Mouse (Mus musculus) cerebellum, adult 11-12 months (tissue): Measurements from ENCODE around the gene Patj.
A peak's percentile ranks its signal among the peaks of the same experiment; 100 is the strongest.

Experiments used
- DNase-seq: peaks from one replicate; pipeline ENCODE4 v3.0.0; 2022

Patj gene

GRCm38 (mm10) chr4:98739753-98740152 is 344.2 kb downstream of the Patj start:
- DNase-seq = no peak

- DNase-seq = no peak
Observed at GRCm38 (mm10) chr4:98743209-98743905, 347.8 kb downstream of the Patj start.

DNA sequence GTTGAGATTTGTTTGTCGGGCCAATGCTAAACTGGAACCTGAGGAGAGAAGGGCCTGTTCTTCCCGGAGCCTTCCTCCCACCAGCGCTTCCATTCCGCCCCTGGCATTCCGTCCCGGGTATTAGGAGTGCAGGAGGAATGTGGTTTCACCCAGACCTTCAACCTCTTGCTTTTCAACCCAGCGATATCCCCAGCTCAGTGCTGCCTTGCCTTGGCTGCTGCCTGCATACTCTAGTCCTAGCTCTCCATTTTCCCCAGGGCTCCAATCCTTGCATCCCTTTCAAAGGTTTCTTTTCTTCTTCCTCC is 348.3 kb downstream of the Patj start:
- no peak for DNase-seq

- peak; percentile 48 for DNase-seq
Observed at GRCm38 (mm10) chr4:98754456-98754855, 358.9 kb downstream of the Patj start.

GRCm38 (mm10) chr4:98756141-98756540 is 360.6 kb downstream of the Patj start:
- DNase-seq = no peak

GRCm38 (mm10) chr4:98758012-98758821 is 362.6 kb downstream of the Patj start:
- DNase-seq = peak; percentile 38

- DNase-seq = no peak
Observed at GRCm38 (mm10) chr4:98758872-98759518, 363.4 kb downstream of the Patj start.

DNA sequence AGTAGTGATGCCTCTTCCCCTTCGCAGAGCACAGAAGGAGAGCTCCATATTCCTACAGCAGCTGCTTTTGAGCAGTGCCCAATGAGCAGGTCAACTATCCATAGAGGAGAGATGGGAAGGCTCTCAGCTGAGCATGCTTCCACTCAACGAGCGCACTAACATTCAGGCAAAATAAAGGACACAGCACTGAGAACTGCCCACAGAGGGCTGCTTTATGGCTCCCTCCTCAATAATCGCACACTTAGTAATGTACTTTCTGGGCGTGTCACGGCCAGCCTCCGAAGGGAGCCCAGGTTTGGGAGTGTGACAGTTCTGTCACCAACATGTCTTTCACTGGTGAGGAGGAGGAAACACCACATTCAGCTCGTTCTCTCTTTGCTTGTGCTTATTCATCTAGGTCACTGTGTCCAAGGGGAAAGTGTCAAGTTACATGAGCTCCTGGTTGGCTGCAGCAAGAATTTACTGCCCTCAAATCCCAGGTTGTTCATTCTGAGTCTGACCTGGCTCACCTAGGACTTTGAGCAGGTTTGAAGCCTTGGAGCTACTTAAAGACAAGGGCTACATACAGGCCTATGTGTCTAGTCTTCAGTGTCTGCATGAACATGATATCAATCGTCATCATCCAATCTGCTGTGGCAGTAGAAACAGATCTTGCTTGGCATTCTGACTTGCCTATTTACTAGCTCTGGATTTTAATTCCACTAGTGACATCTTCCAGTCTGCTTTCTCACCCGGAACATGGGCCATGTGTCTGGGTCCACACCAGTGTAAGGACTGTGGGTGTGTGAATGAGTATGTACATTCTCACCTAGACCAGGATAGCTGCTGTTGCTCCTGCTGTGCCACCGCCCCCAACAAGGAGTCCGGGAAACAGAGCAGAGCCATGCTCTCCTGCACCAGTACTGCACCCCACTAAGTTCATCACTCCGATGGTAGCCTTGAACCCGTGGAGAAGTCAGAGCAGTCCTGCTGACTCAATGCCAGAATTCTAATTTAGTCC is 371.8 kb downstream of the Patj start:
- DNase-seq = no peak
